Mouse (Mus musculus) adrenal gland, postnatal 0 days (tissue): ENCODE measurements around the gene Tfeb. TPM values are rescaled to one million over a fixed set of nuclear protein-coding genes. Genes with fewer than 3 reads are reported as not detected.

Source experiments
- polyA plus RNA-seq: library from polyadenylated mRNA; unstranded; fragments of >200 nt; fragmentation: Nextera tagmentation; extraction: Ambion mirVana; gene quantifications from 2 replicates; pipeline ENCODE4 v1.2.1, GENCODE M21; 2015

The Tfeb gene
- 6.0 and 11.5 TPM in 2 replicates for polyA plus RNA-seq

DNA sequence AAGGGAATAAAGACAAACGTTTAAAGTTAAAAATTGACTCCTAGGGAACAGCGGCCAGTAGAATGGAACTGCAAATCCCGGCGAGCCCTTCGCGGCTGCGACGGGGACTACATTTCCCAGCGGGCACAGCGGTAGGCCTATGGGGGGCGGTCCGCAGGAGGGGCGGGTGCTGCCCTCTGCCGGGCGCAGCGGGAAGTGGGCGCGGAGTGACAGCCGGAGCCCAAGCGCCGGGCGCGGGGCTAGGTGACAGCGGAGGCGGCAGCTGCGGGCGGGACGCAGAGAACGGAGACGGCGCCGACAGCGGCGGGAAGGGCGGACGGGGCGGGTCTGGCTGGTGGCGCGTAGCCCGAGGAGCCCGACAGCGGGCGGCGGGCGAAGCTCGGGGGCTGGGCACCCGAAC, at the start of gene Tfeb:
TSS of gene Tfeb (plus strand) at position 175 of the 400 bp plus-strand sequence.

DNA sequence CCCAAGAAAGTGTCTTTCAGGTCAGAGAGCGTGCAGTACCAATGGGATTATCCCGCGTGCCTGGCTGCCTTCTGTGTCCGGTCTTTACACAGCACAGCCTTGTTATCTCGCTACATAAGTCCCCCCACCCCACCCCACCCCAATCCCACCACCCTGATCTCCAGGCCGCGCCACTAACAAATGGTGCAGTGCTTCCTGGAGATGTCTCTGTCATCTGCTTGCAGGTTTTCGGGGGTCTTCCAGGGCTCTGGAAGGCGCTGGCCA, 48.6 kb upstream of the Tfeb start, which contains the start of gene Tomm6:
TSS of gene Tomm6 (minus strand) at position 43 of the 264 bp plus-strand sequence.

DNA sequence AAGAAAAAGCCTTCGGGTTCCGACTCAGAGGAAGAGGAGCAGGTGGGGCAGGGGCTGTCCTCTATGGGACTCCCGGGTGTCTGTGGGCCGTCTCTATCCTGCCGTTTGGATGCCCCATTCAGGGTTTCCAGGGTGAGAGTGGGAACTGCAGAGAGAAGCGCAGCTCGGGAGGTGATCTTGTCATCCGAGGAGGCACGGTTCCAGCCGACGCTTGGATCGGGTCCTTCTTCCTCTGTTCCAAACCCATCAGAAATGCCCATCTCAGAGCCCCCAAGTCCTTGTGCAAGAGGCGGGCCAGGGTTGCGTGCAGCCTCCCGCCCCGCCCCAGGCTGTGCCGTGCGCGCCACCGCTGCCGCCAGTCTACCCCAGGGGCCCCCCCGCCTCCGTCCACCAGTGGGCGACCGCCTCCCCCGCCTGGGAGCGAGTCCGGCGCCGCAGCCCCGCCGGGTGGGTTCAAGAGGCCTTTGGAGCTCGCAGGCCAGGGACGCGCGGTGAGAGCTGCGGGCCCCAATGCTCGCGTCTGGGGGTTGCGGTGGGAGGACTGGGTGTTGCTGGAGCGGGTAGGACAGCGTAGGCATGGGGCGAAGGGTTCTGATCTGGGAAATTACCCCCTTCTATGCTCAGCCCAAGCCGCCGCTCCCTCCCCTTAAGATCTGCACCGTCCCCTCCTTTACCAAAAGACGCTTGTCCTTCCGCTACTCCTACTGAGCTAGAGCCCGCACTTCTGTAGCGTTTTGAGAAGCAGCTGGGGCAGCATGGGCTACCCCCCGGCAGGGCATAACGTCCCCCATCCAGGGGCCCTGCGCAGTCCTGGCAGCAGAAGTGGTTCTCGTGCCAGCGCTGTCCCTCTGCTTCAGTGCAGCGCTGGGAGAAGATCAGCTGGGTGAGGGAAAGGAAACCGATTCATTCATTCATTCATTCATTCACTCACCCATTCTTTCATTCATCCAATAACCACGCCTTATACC, 47.9 kb upstream of the Tfeb start, which contains the start of gene Frs3:
TSS of gene Frs3 (plus strand) at position 423 of the 968 bp plus-strand sequence.

DNA sequence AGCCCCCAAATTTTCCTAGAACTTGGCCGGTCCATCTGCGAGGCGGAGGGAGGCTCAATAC, 42.6 kb upstream of the Tfeb start, which contains the start of gene Gm21981:
TSS of gene Gm21981 (minus strand) at position 14 of the 61 bp plus-strand sequence.

DNA sequence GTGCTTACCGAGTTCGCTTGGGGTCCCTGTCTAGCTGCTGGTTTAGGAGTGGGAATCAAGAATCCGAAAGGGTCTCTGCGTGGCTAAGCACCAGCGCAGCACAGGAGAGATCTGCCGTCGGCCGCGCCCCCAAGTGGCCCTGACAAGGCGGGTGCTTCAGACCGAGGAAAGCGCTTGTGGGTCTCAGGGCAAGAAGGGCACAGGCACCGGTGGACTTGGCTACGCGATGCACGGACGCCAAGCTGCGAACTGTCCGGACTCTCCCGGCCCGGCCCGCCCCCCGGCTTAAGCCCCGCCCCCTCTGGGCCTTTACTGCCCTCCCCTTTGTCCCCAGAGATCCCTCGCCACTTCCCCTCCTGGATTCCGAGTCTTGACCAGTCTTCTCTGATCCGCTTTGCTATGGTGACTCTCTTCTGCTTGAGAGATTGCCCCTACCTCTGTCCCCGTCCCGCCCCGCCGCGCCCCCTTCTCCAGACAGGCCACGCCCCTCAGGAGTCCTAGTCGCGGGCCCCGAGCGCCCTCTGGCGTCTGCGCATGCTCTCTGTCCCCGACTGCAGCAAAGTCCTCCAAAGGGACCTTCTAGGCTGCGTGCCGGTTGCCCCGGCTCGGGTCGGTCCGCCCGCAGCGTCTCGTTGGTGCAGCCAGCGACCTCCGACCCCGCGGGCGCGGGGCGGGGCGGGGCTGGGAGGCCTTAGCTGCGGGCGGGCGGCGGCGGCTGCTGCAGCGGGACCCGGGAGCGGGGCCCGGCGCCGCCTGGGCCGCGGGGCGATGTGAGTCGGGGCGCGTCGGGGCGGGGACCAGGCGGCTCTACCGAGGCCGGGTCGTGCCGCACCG, 42.1 kb upstream of the Tfeb start, which contains the start of gene Prickle4:
TSS of gene Prickle4 (minus strand) at position 234 of the 834 bp plus-strand sequence.

DNA sequence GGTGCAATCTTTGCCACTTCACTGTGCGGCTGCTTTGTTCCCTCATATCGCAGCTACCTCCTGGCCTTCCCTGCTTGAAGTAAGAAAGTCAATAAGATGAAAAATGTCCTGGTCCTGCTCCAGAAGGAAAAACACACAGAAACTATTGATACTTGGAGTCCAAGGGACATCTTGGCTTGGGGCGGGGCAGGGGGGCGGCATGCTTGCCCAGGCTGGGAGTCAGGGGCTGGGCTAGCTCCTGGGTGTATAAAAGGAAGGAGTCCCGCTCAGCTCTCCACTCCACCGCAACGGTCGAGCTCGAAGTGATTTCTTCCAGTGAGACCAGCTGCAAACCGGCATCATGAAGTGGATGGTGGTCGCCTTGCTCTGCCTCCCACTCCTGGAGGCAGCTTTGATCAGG, 10.3 kb upstream of the Tfeb start, which contains the start of gene Pgc:
TSS of gene Pgc (plus strand) at position 277 of the 400 bp plus-strand sequence.

DNA sequence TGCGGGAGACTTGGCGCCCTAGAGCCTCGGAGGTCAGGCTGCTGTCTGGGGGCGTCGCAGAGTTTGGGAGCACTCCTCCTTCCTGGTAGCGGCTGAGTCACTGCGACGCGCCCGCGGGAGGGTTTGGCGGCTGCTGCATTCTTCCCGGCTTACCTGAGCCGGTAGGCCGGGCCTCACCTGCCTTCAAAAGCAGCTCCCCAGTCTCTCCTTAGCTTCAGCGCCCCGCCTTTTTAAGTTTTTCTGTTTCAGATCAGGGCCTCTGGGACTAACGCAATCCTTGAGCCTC, 97.6 kb downstream of the Tfeb start, which contains the start of gene Mdfi:
TSS of gene Mdfi (minus strand) at position 210 of the 286 bp plus-strand sequence.

Other genes starting within 250 kb of the Tfeb start
- 17.5 and 18.9 TPM in 2 replicates for gene Taf8, start 234.7 kb upstream of the Tfeb start, polyA plus RNA-seq
- 253 and 255 TPM in 2 replicates for gene Ccnd3, start 232.0 kb upstream of the Tfeb start, polyA plus RNA-seq
- 7.3 and 8.6 TPM in 2 replicates for gene Bysl, start 125.5 kb upstream of the Tfeb start, polyA plus RNA-seq
- gene Med20, start 125.4 kb upstream of the Tfeb start, polyA plus RNA-seq, result 35.5 and 38.7 TPM in 2 replicates
- 2.7 and 4.8 TPM in 2 replicates for gene Gm20517, start 125.4 kb upstream of the Tfeb start, polyA plus RNA-seq
- 3.1 TPM in 2 replicates for gene Usp49, start 106.3 kb upstream of the Tfeb start, polyA plus RNA-seq
- gene Tomm6, start 48.6 kb upstream of the Tfeb start, polyA plus RNA-seq, result 339 and 401 TPM in 2 replicates
- 4.7 and 6.4 TPM in 2 replicates for gene Frs3, start 48.0 kb upstream of the Tfeb start, polyA plus RNA-seq
- gene Gm21981, start 42.6 kb upstream of the Tfeb start, polyA plus RNA-seq, result 0.15 and 0.39 TPM in 2 replicates
- 0.80 and 1.2 TPM in 2 replicates for gene Prickle4, start 42.3 kb upstream of the Tfeb start, polyA plus RNA-seq
- gene Pgc, start 10.2 kb upstream of the Tfeb start, polyA plus RNA-seq, result 0.11 and 2.2 TPM in 2 replicates
- gene Mdfi, start 97.7 kb downstream of the Tfeb start, polyA plus RNA-seq, result 5.5 and 5.7 TPM in 2 replicates
- gene Foxp4, start 187.6 kb downstream of the Tfeb start, polyA plus RNA-seq, result 13.2 and 13.8 TPM in 2 replicates